Mouse (Mus musculus) MEL (cell line): Measurements from ENCODE around the gene Ctsd. TPM values are rescaled to one million over a fixed set of nuclear protein-coding genes. Genes with fewer than 3 reads are reported as not detected.

ENCODE experiments used
- DNase-seq: peaks from one replicate; pipeline ENCODE4 v3.0.0; 2011; ENCODE audit warnings: low read depth, low spot score
- H3K27ac ChIP-seq: 2 replicates; pipeline ENCODE4 v1.5.1; 2012; ENCODE audit warnings: low read depth, mild to moderate bottlenecking, control low read depth, low read length, moderate library complexity; ENCODE audit not compliant: control insufficient read depth
- H3K27me3 ChIP-seq, 2 experiments: fragments of 150-350 bp in 1 of 2; sonication (generic) in 1 of 2; 2 replicates each; pipeline ENCODE4 v1.6.1; 2012; ENCODE audit warnings: low read length in 2 of 2, mild to moderate bottlenecking in 2 of 2, improper control_type of control experiment in 1 of 2, moderate library complexity in 1 of 2; ENCODE audit not compliant: insufficient read depth in 2 of 2, control insufficient read depth in 1 of 2
- H3K36me3 ChIP-seq, 2 experiments: 2 replicates each; pipeline ENCODE4 v1.6.1; 2012 to 2014; ENCODE audit warnings: low read length in 2 of 2, improper control_type of control experiment in 1 of 2, inconsistent platforms in 1 of 2, mild to moderate bottlenecking in 1 of 2; ENCODE audit not compliant: insufficient read depth in 2 of 2, control insufficient read depth in 1 of 2
- H3K4me1 ChIP-seq, 2 experiments: fragments of 150-350 bp in 1 of 2; sonication (generic) in 1 of 2; 2 replicates each; pipeline ENCODE4 v1.6.1; 2012; ENCODE audit warnings: low read length in 2 of 2, improper control_type of control experiment in 1 of 2, mild to moderate bottlenecking in 1 of 2; ENCODE audit not compliant: insufficient read depth in 2 of 2, control insufficient read depth in 1 of 2
- H3K4me3 ChIP-seq, 2 experiments: fragments of 150-350 bp in 1 of 2; sonication (generic) in 1 of 2; 2 replicates each; pipeline ENCODE4 v1.5.1; 2012; ENCODE audit warnings: low read depth in 2 of 2, low read length in 2 of 2, mild to moderate bottlenecking in 2 of 2, moderate library complexity in 2 of 2, control low read depth in 1 of 2, improper control_type of control experiment in 1 of 2; ENCODE audit not compliant: control insufficient read depth in 1 of 2, insufficient read depth in 1 of 2
- H3K79me2 ChIP-seq: 2 replicates; pipeline ENCODE4 v1.6.1; 2012; ENCODE audit warnings: mild to moderate bottlenecking, low read length, moderate library complexity; ENCODE audit not compliant: control insufficient read depth, poor library complexity, insufficient read depth
- H3K9ac ChIP-seq: 2 replicates; pipeline ENCODE4 v1.6.1; 2012; ENCODE audit warnings: low read depth, mild to moderate bottlenecking, control low read depth, low read length, moderate library complexity; ENCODE audit not compliant: control insufficient read depth, poor library complexity, severe bottlenecking
- H3K9me3 ChIP-seq: fragments of 150-350 bp; sonication (generic); replicated peaks from 2 replicates; pipeline ENCODE4 v1.6.1; 2012; ENCODE audit warnings: mild to moderate bottlenecking, low read length, improper control_type of control experiment, moderate library complexity; ENCODE audit not compliant: insufficient read depth
- CHD1 ChIP-seq: IDR thresholded peaks from 2 replicates; pipeline ENCODE4 v1.6.1; 2012; ENCODE audit warnings: low read depth, mild to moderate bottlenecking, inconsistent platforms, low read length, improper control_type of control experiment
- CHD2 ChIP-seq: IDR thresholded peaks from 2 replicates; pipeline ENCODE4 v1.6.1; 2011; ENCODE audit warnings: low read length, improper control_type of control experiment
- E2F4 ChIP-seq: IDR thresholded peaks from 2 replicates; pipeline ENCODE4 v1.6.1; 2011; ENCODE audit warnings: low read depth, low read length, improper control_type of control experiment, borderline replicate concordance
- HCFC1 ChIP-seq: IDR thresholded peaks from 2 replicates; pipeline ENCODE4 v1.6.1; 2012; ENCODE audit warnings: low read depth, mild to moderate bottlenecking, inconsistent platforms, low read length, improper control_type of control experiment, moderate library complexity
- JUND ChIP-seq: IDR thresholded peaks from 2 replicates; pipeline ENCODE4 v1.6.1; 2011; ENCODE audit warnings: low read depth, mild to moderate bottlenecking, improper control_type of control experiment, low read length
- MAFK ChIP-seq: IDR thresholded peaks from 2 replicates; pipeline ENCODE4 v1.6.1; 2011; ENCODE audit warnings: low read depth, mild to moderate bottlenecking, low read length, improper control_type of control experiment, borderline replicate concordance
- MAZ ChIP-seq: IDR thresholded peaks from 2 replicates; pipeline ENCODE4 v1.6.1; 2012; ENCODE audit warnings: low read depth, mild to moderate bottlenecking, inconsistent platforms, low read length, improper control_type of control experiment
- MXI1 ChIP-seq: IDR thresholded peaks from 2 replicates; pipeline ENCODE4 v1.6.1; 2011; ENCODE audit warnings: mild to moderate bottlenecking, low read depth, low read length, improper control_type of control experiment
- MYB ChIP-seq: IDR thresholded peaks from 2 replicates; pipeline ENCODE4 v1.6.1; 2011; ENCODE audit warnings: mild to moderate bottlenecking, low read depth, low read length, improper control_type of control experiment
- MYC ChIP-seq: IDR thresholded peaks from 2 replicates; pipeline ENCODE4 v1.6.1; 2011; ENCODE audit warnings: low read depth, mild to moderate bottlenecking, low read length, improper control_type of control experiment, moderate library complexity
- NRF1 ChIP-seq: IDR thresholded peaks from 2 replicates; pipeline ENCODE4 v1.6.1; 2014; ENCODE audit warnings: low read depth, mild to moderate bottlenecking, inconsistent platforms, low read length, improper control_type of control experiment, moderate library complexity; ENCODE audit not compliant: poor library complexity, insufficient read depth, severe bottlenecking
- POLR2AphosphoS2 ChIP-seq: IDR thresholded peaks from 2 replicates; pipeline ENCODE4 v1.6.1; 2011; ENCODE audit warnings: low read length, improper control_type of control experiment
- POLR2AphosphoS5 ChIP-seq: IDR thresholded peaks from 2 replicates; pipeline ENCODE4 v1.6.1; 2012; ENCODE audit warnings: low read depth, borderline replicate concordance, mild to moderate bottlenecking, inconsistent platforms, low read length, moderate library complexity, mixed read lengths
- RCOR1 ChIP-seq: IDR thresholded peaks from 2 replicates; pipeline ENCODE4 v1.6.1; 2012; ENCODE audit warnings: low read depth, mild to moderate bottlenecking, inconsistent platforms, low read length, improper control_type of control experiment
- SMC3 ChIP-seq: IDR thresholded peaks from 2 replicates; pipeline ENCODE4 v1.6.1; 2011; ENCODE audit warnings: low read depth, low read length, improper control_type of control experiment
- TAL1 ChIP-seq: IDR thresholded peaks from 2 replicates; pipeline ENCODE4 v1.6.1; 2012; ENCODE audit warnings: mild to moderate bottlenecking, inconsistent platforms, low read length, moderate library complexity, mixed read lengths
- TCF12 ChIP-seq: IDR thresholded peaks from 2 replicates; pipeline ENCODE4 v1.6.1; 2014; ENCODE audit warnings: low read depth, mild to moderate bottlenecking, inconsistent platforms, low read length, improper control_type of control experiment, moderate library complexity
- UBTF ChIP-seq: IDR thresholded peaks from 2 replicates; pipeline ENCODE4 v1.6.1; 2012; ENCODE audit warnings: low read depth, mild to moderate bottlenecking, inconsistent platforms, low read length, improper control_type of control experiment, moderate library complexity, borderline replicate concordance; ENCODE audit not compliant: insufficient read depth
- ZKSCAN1 ChIP-seq: IDR thresholded peaks from 2 replicates; pipeline ENCODE4 v1.6.1; 2012; ENCODE audit warnings: low read depth, mild to moderate bottlenecking, inconsistent platforms, low read length, improper control_type of control experiment, moderate library complexity
- ZMIZ1 ChIP-seq: IDR thresholded peaks from 2 replicates; pipeline ENCODE4 v1.6.1; 2012; ENCODE audit warnings: low read depth, mild to moderate bottlenecking, inconsistent platforms, low read length, improper control_type of control experiment, moderate library complexity
- polyA plus RNA-seq, 2 experiments: library from polyadenylated mRNA; stranded (reverse) in 1 of 2; unstranded in 1 of 2; fragments of >175 nt in 1 of 2; fragments of >200 nt in 1 of 2; gene quantifications; 2 replicates each; pipeline versions ENCODE4 v1.2.1 to v1.2.4; 2012; ENCODE audit warnings: low replicate concordance in 2 of 2, low read depth in 1 of 2; ENCODE audit not compliant: insufficient read length in 2 of 2, insufficient read depth in 1 of 2, missing spikeins in 1 of 2
- total RNA-seq: library from RNA; depleted of rRNA; stranded (reverse); fragments of 300-350 nt; gene quantifications from 2 replicates; pipeline ENCODE4 v1.2.3, GENCODE M21; 2012

The Ctsd gene
- total and polyA plus RNA-seq, 3 experiments, result 89.3 to 179 (median 115) TPM

DNA sequence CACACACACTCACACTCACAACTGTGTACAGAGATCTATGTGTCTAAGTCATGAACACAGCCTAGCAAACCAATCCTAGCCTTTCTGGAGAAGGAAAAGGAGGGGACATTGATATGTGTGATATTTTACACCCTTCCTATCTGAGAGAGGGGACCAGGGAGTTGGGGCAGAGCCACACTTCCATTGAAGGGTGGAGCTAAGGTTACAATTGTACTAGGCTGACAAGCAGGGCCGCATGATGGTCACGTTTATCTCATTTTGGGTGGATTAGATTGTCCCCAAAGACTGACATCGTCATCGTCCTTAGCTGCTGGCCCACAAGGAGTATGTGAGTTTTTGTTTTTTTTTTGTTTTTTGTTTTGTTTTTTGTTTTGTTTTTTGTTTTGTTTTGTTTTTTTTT is 56.6 kb downstream of the Ctsd start:
- Histone ChIP-seq H3K4me3 (no peak overlapping the region), H3K79me2 (no peaks in the 10 kb centered on the region), H3K27me3 (peaks cover 6 to 8% of the 10 kb centered on the region in 2 experiments), H3K9me3 (no peaks in the 10 kb centered on the region), H3K27ac (no peak overlapping the region), H3K36me3 (no peaks in the 10 kb centered on the region), H3K4me1 (peaks cover 0 to 4% of the 10 kb centered on the region in 2 experiments; a peak in 1 of 4 replicates), H3K9ac (no peak overlapping the region)
- DNase-seq, result no peak
- TF ChIP-seq MXI1, result no peak
- TF ChIP-seq POLR2AphosphoS5, result no peak
- no peak for TF ChIP-seq MAFK
- no peak for TF ChIP-seq E2F4
- TF ChIP-seq POLR2AphosphoS2, result no peak
- TF ChIP-seq ZMIZ1, result no peak
- TF ChIP-seq CHD1, result no peak
- TF ChIP-seq RCOR1, result no peak
- TF ChIP-seq MYB, result no peak
- no peak for TF ChIP-seq MAZ
- no peak for TF ChIP-seq CHD2
- TF ChIP-seq TAL1, result no peak
- TF ChIP-seq TCF12, result no peak
- no peak for TF ChIP-seq NRF1
- TF ChIP-seq SMC3, result no peak
- TF ChIP-seq HCFC1, result no peak
- no peak for TF ChIP-seq MYC
- TF ChIP-seq ZKSCAN1, result no peak
- no peak for TF ChIP-seq JUND
- TF ChIP-seq UBTF, result no peak

DNA sequence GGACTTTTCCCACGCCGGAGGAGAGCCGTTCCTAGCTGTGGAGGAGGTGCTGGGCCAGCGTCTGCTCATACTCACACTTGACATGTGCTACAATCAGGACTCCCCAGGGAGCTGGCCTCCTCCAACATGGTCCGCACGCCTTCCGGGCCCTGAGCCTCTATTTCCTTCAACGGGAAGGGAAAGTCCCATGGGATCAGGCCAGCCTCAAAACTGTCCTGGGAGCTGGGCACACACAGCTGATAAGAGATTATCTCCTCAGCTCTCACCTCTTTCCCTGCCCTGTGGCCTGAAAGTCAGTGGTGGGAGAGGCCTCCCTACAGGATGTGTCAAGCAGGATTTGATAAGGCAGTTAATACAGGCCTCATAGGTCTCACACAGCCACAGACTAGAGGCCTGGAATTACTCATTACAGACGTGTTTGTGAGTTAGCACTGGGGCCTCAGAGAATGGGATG is 57.5 kb downstream of the Ctsd start:
- DNase-seq, result no peak
- no peak overlapping the region for H3K27ac ChIP-seq
- TF ChIP-seq NRF1 (no peak), ZMIZ1 (no peak), MXI1 (no peak)
- TF ChIP-seq, all 39 proteins: peak for 0
- no peak overlapping the region for H3K9ac ChIP-seq
- no peaks in the 10 kb centered on the region for H3K36me3 ChIP-seq
- H3K9me3 ChIP-seq, result no peaks in the 10 kb centered on the region
- H3K79me2 ChIP-seq, result no peaks in the 10 kb centered on the region
- H3K27me3 ChIP-seq, result peaks cover 8 to 9% of the 10 kb centered on the region in 2 experiments
- H3K4me3 ChIP-seq, result no peak overlapping the region
- peaks cover 0 to 4% of the 10 kb centered on the region in 2 experiments; a peak in 1 of 4 replicates for H3K4me1 ChIP-seq
